Mouse (Mus musculus) heart, adult 18-20 months (tissue): ENCODE measurements around the gene Nptxr. TPM values are rescaled to one million over a fixed set of nuclear protein-coding genes. Genes with fewer than 3 reads are reported as not detected.

Source experiments
- DNase-seq, 2 experiments: peaks; one replicate each; pipeline ENCODE4 v3.0.0; 2021 to 2022; ENCODE audit warnings: mixed read lengths in 1 of 2
- total RNA-seq, 2 experiments: library from RNA; stranded (reverse); gene quantifications; 2 replicates each; pipeline ENCODE4 v1.2.3; 2021

Gene Nptxr
- total RNA-seq, 2 experiments from 2014 or later: 1.4 to 1.5 TPM

GRCm38 (mm10) chr15:79790111-79790510, 14.5 kb downstream of the Nptxr start:
- DNase-seq: no peak

- no peak for DNase-seq
Measured at GRCm38 (mm10) chr15:79787815-79788214, 16.8 kb downstream of the Nptxr start.

GRCm38 (mm10) chr15:79785056-79785455, 19.5 kb downstream of the Nptxr start:
- DNase-seq: no peak

GRCm38 (mm10) chr15:79777749-79778148, 26.8 kb downstream of the Nptxr start, which contains the start of gene Dnal4:
Dnal4 (minus strand) TSS chr15:79777849.
- no peak for DNase-seq

GRCm38 (mm10) chr15:79775662-79776061, 28.9 kb downstream of the Nptxr start:
- DNase-seq: no peak

- DNase-seq: peak; percentile 98 to 99
Measured at GRCm38 (mm10) chr15:79774117-79775027, 30.2 kb downstream of the Nptxr start.

GRCm38 (mm10) chr15:79770629-79771240, 33.8 kb downstream of the Nptxr start:
- no peak for DNase-seq

- no peak for DNase-seq
Measured at GRCm38 (mm10) chr15:79768302-79768701, 36.3 kb downstream of the Nptxr start.

GRCm38 (mm10) chr15:79767327-79767961, 37.1 kb downstream of the Nptxr start:
- peak in 1 of 2 experiments; percentile 50 for DNase-seq

- no peak for DNase-seq
Measured at GRCm38 (mm10) chr15:79766586-79767071, 37.9 kb downstream of the Nptxr start.

- no peak for DNase-seq
Measured at GRCm38 (mm10) chr15:79766168-79766567, 38.4 kb downstream of the Nptxr start.

- DNase-seq: peak in 1 of 2 experiments; percentile 54
Measured at GRCm38 (mm10) chr15:79765361-79765760, 39.2 kb downstream of the Nptxr start.

- DNase-seq: peak in 1 of 2 experiments; percentile 34
Measured at GRCm38 (mm10) chr15:79764539-79765267, 39.9 kb downstream of the Nptxr start.

- peak in 1 of 2 experiments; percentile 45 for DNase-seq
Measured at GRCm38 (mm10) chr15:79763601-79764246, 40.8 kb downstream of the Nptxr start.

- no peak for DNase-seq
Measured at GRCm38 (mm10) chr15:79763001-79763400, 41.6 kb downstream of the Nptxr start.

- no peak for DNase-seq
Measured at GRCm38 (mm10) chr15:79760956-79761355, 43.6 kb downstream of the Nptxr start.

- DNase-seq: no peak
Measured at GRCm38 (mm10) chr15:79757118-79757517, 47.4 kb downstream of the Nptxr start.

- no peak for DNase-seq
Measured at GRCm38 (mm10) chr15:79755977-79756625, 48.5 kb downstream of the Nptxr start.

- no peak for DNase-seq
Measured at GRCm38 (mm10) chr15:79755176-79755575, 49.4 kb downstream of the Nptxr start.

- no peak for DNase-seq
Measured at GRCm38 (mm10) chr15:79753873-79754272, 50.7 kb downstream of the Nptxr start.

GRCm38 (mm10) chr15:79753420-79753752, 51.2 kb downstream of the Nptxr start:
- DNase-seq: no peak
